Mouse (Mus musculus) hindbrain, embryonic 15.5 days (tissue): ENCODE measurements around the gene Rasgef1a. TPM values are rescaled to one million over a fixed set of nuclear protein-coding genes. Genes with fewer than 3 reads are reported as not detected.

ENCODE experiments used
- ATAC-seq: fragments of 200-750 bp; cut with Nextera tagmentation; 2 replicates; pipeline ENCODE4 v1.8.0; 2017; ENCODE audit warnings: low read depth, moderate number of reproducible peaks, moderate TSS enrichment; ENCODE audit not compliant: low FRiP score
- H3K27ac ChIP-seq: fragments of 300-500 bp; sonication (generic); replicated peaks from 2 replicates; pipeline ENCODE4 v1.5.1; 2015; ENCODE audit warnings: mild to moderate bottlenecking, inconsistent platforms
- H3K27me3 ChIP-seq: fragments of 300-500 bp; sonication (generic); 2 replicates; pipeline ENCODE4 v1.6.1; 2015; ENCODE audit warnings: control low read depth, inconsistent platforms
- H3K36me3 ChIP-seq: fragments of 300-500 bp; sonication (generic); 2 replicates; pipeline ENCODE4 v1.6.1; 2015; ENCODE audit warnings: control low read depth, inconsistent platforms
- H3K4me1 ChIP-seq: fragments of 300-500 bp; sonication (generic); replicated peaks from 2 replicates; pipeline ENCODE4 v1.6.1; 2015; ENCODE audit warnings: control low read depth, inconsistent platforms
- H3K4me2 ChIP-seq: fragments of 300-500 bp; sonication (generic); 2 replicates; pipeline ENCODE4 v1.6.1; 2015; ENCODE audit warnings: moderate library complexity, mild to moderate bottlenecking, inconsistent platforms
- H3K4me3 ChIP-seq: fragments of 300-500 bp; sonication (generic); 2 replicates; pipeline ENCODE4 v1.5.1; 2015; ENCODE audit warnings: mild to moderate bottlenecking, inconsistent platforms
- H3K9ac ChIP-seq: fragments of 300-500 bp; sonication (generic); 2 replicates; pipeline ENCODE4 v1.6.1; 2015; ENCODE audit warnings: inconsistent platforms
- H3K9me3 ChIP-seq: fragments of 300-500 bp; sonication (generic); 2 replicates; pipeline ENCODE4 v1.6.1; 2016; ENCODE audit warnings: control low read depth, inconsistent platforms
- WGBS: fragments of 180-500 bp; shearing (Covaris S2); methylation state at CpG from one replicate; pipeline ENCODE4 v1.1.7; 2015; 5-methylcytosine and 5-hydroxymethylcytosine counted together
- polyA plus RNA-seq: library from polyadenylated mRNA; unstranded; fragments of >200 nt; fragmentation: Nextera tagmentation; extraction: Ambion mirVana; gene quantifications from 2 replicates; pipeline ENCODE4 v1.2.1, GENCODE M21; 2015

The Rasgef1a gene
- polyA plus RNA-seq, 1 experiment from 2014 or later = 5.0 TPM

GRCm38 (mm10) chr6:118111810-118112209 is 100.6 kb downstream of the Rasgef1a start:
- 71% methylated on average over 1 of the region's 1 CpGs for WGBS
- Histone ChIP-seq H3K9me3 (no peaks in the 10 kb centered on the region), H3K4me1 (no peaks in the 10 kb centered on the region), H3K27me3 (no peaks in the 10 kb centered on the region), H3K4me3 (no peak overlapping the region), H3K36me3 (peaks cover 26% of the 10 kb centered on the region), H3K9ac (no peak overlapping the region), H3K4me2 (no peak overlapping the region), H3K27ac (no peak overlapping the region)
- no peak for ATAC-seq

GRCm38 (mm10) chr6:118122767-118123166 is 111.5 kb downstream of the Rasgef1a start:
- 100% methylated on average over 1 of the region's 1 CpGs for WGBS
- Histone ChIP-seq H3K27me3 (no peaks in the 10 kb centered on the region), H3K9ac (no peak overlapping the region)

GRCm38 (mm10) chr6:118126577-118126976 is 115.3 kb downstream of the Rasgef1a start:
- no peaks in the 10 kb centered on the region for H3K4me1 ChIP-seq
- H3K27me3 ChIP-seq = no peaks in the 10 kb centered on the region
- H3K27ac ChIP-seq = no peak overlapping the region
- no peak overlapping the region for H3K4me2 ChIP-seq
- no peaks in the 10 kb centered on the region for H3K9me3 ChIP-seq
- H3K9ac ChIP-seq = no peak overlapping the region
- peaks cover 22% of the 10 kb centered on the region for H3K36me3 ChIP-seq
- no peak overlapping the region for H3K4me3 ChIP-seq
- ATAC-seq = no peak

More at GRCm38 (mm10) chr6:118122767-118123166, 111.5 kb downstream of the Rasgef1a start:
- peaks cover 38% of the 10 kb centered on the region for H3K36me3 ChIP-seq
- no peak overlapping the region for H3K4me3 ChIP-seq
- no peaks in the 10 kb centered on the region for H3K4me1 ChIP-seq
- no peak overlapping the region for H3K27ac ChIP-seq
- H3K4me2 ChIP-seq = no peak overlapping the region
- H3K9me3 ChIP-seq = no peaks in the 10 kb centered on the region
- ATAC-seq = no peak

- Histone ChIP-seq H3K27me3 (no peaks in the 10 kb centered on the region), H3K9ac (no peak overlapping the region), H3K4me3 (no peak overlapping the region), H3K4me2 (no peak overlapping the region), H3K4me1 (no peaks in the 10 kb centered on the region), H3K36me3 (peaks cover 19% of the 10 kb centered on the region), H3K9me3 (no peaks in the 10 kb centered on the region), H3K27ac (no peak overlapping the region)
- WGBS = 81% methylated on average over 7 of the region's 7 CpGs
- ATAC-seq = no peak
Measured at GRCm38 (mm10) chr6:118127198-118127597, 116.0 kb downstream of the Rasgef1a start.

GRCm38 (mm10) chr6:118127827-118128487 is 116.7 kb downstream of the Rasgef1a start:
- WGBS = 90% methylated on average over 6 of the region's 6 CpGs
- H3K9ac ChIP-seq = no peak overlapping the region
- H3K9me3 ChIP-seq = no peaks in the 10 kb centered on the region
- no peaks in the 10 kb centered on the region for H3K4me1 ChIP-seq
- no peak overlapping the region for H3K4me3 ChIP-seq
- peaks cover 12% of the 10 kb centered on the region for H3K36me3 ChIP-seq
- H3K4me2 ChIP-seq = no peak overlapping the region
- H3K27me3 ChIP-seq = no peaks in the 10 kb centered on the region
- no peak for ATAC-seq
- no peak overlapping the region for H3K27ac ChIP-seq

- Histone ChIP-seq H3K4me2 (no peak overlapping the region), H3K27ac (no peak overlapping the region), H3K4me3 (no peak overlapping the region), H3K36me3 (peaks cover 6% of the 10 kb centered on the region; the same call in 1 of the 2 replicates), H3K27me3 (no peaks in the 10 kb centered on the region), H3K9ac (no peak overlapping the region), H3K9me3 (no peaks in the 10 kb centered on the region), H3K4me1 (no peaks in the 10 kb centered on the region)
- ATAC-seq = no peak
- 81% methylated on average over 2 of the region's 2 CpGs for WGBS
Measured at GRCm38 (mm10) chr6:118130022-118130421, 118.8 kb downstream of the Rasgef1a start.

- H3K4me1 ChIP-seq = peaks cover 12% of the 10 kb centered on the region
- H3K9me3 ChIP-seq = no peaks in the 10 kb centered on the region
- WGBS = 85% methylated on average over 1 of the region's 1 CpGs
- H3K9ac ChIP-seq = no peak overlapping the region
- H3K27me3 ChIP-seq = no peaks in the 10 kb centered on the region
- H3K36me3 ChIP-seq = no peaks in the 10 kb centered on the region
- H3K4me3 ChIP-seq = no peak overlapping the region
- no peak overlapping the region for H3K4me2 ChIP-seq
- ATAC-seq = no peak
- H3K27ac ChIP-seq = no peak overlapping the region
Measured at GRCm38 (mm10) chr6:118134461-118134860, 123.2 kb downstream of the Rasgef1a start.

- H3K4me3 ChIP-seq = no peak overlapping the region
- H3K27ac ChIP-seq = no peak overlapping the region
- no peaks in the 10 kb centered on the region for H3K27me3 ChIP-seq
- no peaks in the 10 kb centered on the region for H3K9me3 ChIP-seq
- no peak overlapping the region for H3K9ac ChIP-seq
- peaks cover 12% of the 10 kb centered on the region for H3K4me1 ChIP-seq
- 84% methylated on average over 2 of the region's 2 CpGs for WGBS
- no peak for ATAC-seq
- no peaks in the 10 kb centered on the region for H3K36me3 ChIP-seq
- H3K4me2 ChIP-seq = no peak overlapping the region
Measured at GRCm38 (mm10) chr6:118137148-118137547, 125.9 kb downstream of the Rasgef1a start.

GRCm38 (mm10) chr6:118138731-118139709 is 127.8 kb downstream of the Rasgef1a start, which contains the start of gene Csgalnact2:
Gene Csgalnact2, minus strand, starts transcription at chr6:118139140.
- WGBS = 5% methylated on average over 62 of the region's 66 CpGs
- peak within 1 kb of the TSS; percentile 68 for H3K4me3 ChIP-seq
- H3K4me1 ChIP-seq = peaks cover 12% of the 10 kb centered on the region
- no peaks in the 10 kb centered on the region for H3K36me3 ChIP-seq
- peak within 1 kb of the TSS; percentile 76 for H3K9ac ChIP-seq
- ATAC-seq = peak; percentile 98
- H3K4me2 ChIP-seq = peak within 1 kb of the TSS; percentile 85
- H3K9me3 ChIP-seq = no peaks in the 10 kb centered on the region
- no peaks in the 10 kb centered on the region for H3K27me3 ChIP-seq
- H3K27ac ChIP-seq = peak within 1 kb of the TSS; percentile 84

GRCm38 (mm10) chr6:118140961-118141360 is 129.7 kb downstream of the Rasgef1a start:
- no peak overlapping the region for H3K27ac ChIP-seq
- H3K36me3 ChIP-seq = no peaks in the 10 kb centered on the region
- no peak for ATAC-seq
- H3K4me3 ChIP-seq = no peak overlapping the region
- peaks cover 12% of the 10 kb centered on the region for H3K4me1 ChIP-seq
- no peak overlapping the region for H3K4me2 ChIP-seq
- WGBS = 87% methylated on average over 6 of the region's 6 CpGs
- no peaks in the 10 kb centered on the region for H3K27me3 ChIP-seq
- H3K9ac ChIP-seq = no peak overlapping the region
- no peaks in the 10 kb centered on the region for H3K9me3 ChIP-seq
